Mouse (Mus musculus): ENCODE measurements around the gene Egfl6. TPM values are rescaled to one million over a fixed set of nuclear protein-coding genes. Genes with fewer than 3 reads are reported as not detected.

Egfl6 gene
- 78.4 and 96.3 TPM in 2 replicates for polyA plus RNA-seq (2014; fragmentation: Nextera tagmentation; extraction: Ambion mirVana)

DNA sequence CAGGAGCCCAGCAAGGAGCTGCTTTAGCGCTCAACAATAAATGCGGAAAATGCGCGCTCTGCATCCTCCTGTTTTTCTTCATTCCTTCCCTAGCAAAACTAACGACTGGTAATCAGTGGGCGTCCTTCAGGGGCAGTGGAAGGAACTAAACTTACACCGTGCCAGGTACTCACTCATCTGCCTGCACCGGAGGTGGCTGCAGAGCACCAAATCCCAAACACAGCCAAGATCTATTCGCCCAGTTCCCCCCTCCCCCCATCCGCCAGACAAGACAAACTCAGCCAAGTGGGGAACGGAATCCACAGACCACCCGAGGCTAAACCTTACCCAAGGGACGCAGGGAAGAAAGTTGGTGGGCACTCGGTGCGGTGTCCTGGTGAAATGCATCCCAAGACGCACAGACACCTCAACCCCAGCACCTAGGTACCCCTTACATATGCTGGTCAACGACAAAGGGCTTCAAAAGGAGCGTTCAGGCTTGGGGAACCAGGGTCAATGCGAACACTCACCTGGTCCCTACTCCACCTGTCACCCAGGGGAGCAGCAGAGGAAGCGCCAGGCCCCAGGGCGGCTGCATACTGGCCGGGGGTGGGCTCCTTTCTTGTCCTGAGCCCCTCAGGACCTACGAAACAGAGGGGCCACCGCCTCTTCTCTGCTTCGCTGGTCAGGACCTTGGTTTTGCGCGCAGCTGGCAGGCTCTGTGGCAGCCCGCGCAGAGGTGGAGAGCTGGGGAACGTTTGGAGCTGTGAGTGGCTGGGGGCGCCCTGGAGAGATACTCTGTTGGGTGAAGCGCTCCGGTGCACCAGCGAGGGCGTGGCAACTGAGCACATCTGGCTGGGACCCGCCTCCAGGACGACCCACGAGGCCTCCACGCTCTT lies at the start of gene Egfl6:
Egfl6 (minus strand) TSS at position 774 of the 878 bp plus-strand sequence.
- Histone ChIP-seq H3K4me3 (ENCODE audit: low read depth, low read length) (peak within 1 kb of the TSS; percentile 47), H3K9ac (ENCODE audit: low read depth, low read length) (peak within 1 kb of the TSS; percentile 71), H3K4me1 (ENCODE audit: control insufficient read depth, insufficient read depth, low read length) (no peaks in the 10 kb centered on the region), H3K9me3 (ENCODE audit: control insufficient read depth, low read length) (no peaks in the 10 kb centered on the region), H3K27ac (replicated peaks; ENCODE audit: low read depth, low read length) (peak within 1 kb of the TSS; percentile 67), H3K36me3 (ENCODE audit: control insufficient read depth, insufficient read depth, low read length) (no peaks in the 10 kb centered on the region), H3K27me3 (replicated peaks; ENCODE audit: control insufficient read depth, insufficient read depth, low read length) (peaks cover 17% of the 10 kb centered on the region), H3K4me2 (ENCODE audit: low read depth, low read length) (peak within 1 kb of the TSS; percentile 70)
- WGBS: 15% methylated on average over 23 of the region's 39 CpGs
- peak; percentile 43 for DNase-seq (ENCODE audit: low spot score)
- peak; percentile 81 for ATAC-seq (ENCODE audit: low read depth)

GRCm38 (mm10) chrX:166626866-166627570 lies 41.5 kb upstream of the Egfl6 start:
- Histone ChIP-seq H3K27me3 (replicated peaks; ENCODE audit: control insufficient read depth, insufficient read depth, low read length) (no peaks in the 10 kb centered on the region), H3K9me3 (ENCODE audit: control insufficient read depth, low read length) (no peaks in the 10 kb centered on the region), H3K4me3 (ENCODE audit: low read depth, low read length) (no peak overlapping the region), H3K4me2 (ENCODE audit: low read depth, low read length) (no peak overlapping the region), H3K36me3 (ENCODE audit: control insufficient read depth, insufficient read depth, low read length) (no peaks in the 10 kb centered on the region), H3K27ac (replicated peaks; ENCODE audit: low read depth, low read length) (peak overlapping the region; percentile 70), H3K9ac (ENCODE audit: low read depth, low read length) (no peak overlapping the region), H3K4me1 (ENCODE audit: control insufficient read depth, insufficient read depth, low read length) (no peaks in the 10 kb centered on the region)
- ATAC-seq (ENCODE audit: low read depth): peak; percentile 77
- DNase-seq (ENCODE audit: low spot score): peak; percentile 69
- 29% methylated on average over 3 of the region's 3 CpGs for WGBS

- H3K9me3 ChIP-seq (ENCODE audit: control insufficient read depth, low read length): no peaks in the 10 kb centered on the region
- H3K27ac ChIP-seq (replicated peaks; ENCODE audit: low read depth, low read length): peak overlapping the region; percentile 70
- no peaks in the 10 kb centered on the region for H3K4me1 ChIP-seq (ENCODE audit: control insufficient read depth, insufficient read depth, low read length)
- no peak overlapping the region for H3K4me2 ChIP-seq (ENCODE audit: low read depth, low read length)
- ATAC-seq (ENCODE audit: low read depth): peak; percentile 27; the same call in 1 of the 2 replicates
- WGBS: 52% methylated on average over 4 of the region's 4 CpGs
- H3K36me3 ChIP-seq (ENCODE audit: control insufficient read depth, insufficient read depth, low read length): no peaks in the 10 kb centered on the region
- no peak overlapping the region for H3K4me3 ChIP-seq (ENCODE audit: low read depth, low read length)
- H3K9ac ChIP-seq (ENCODE audit: low read depth, low read length): no peak overlapping the region
- no peaks in the 10 kb centered on the region for H3K27me3 ChIP-seq (replicated peaks; ENCODE audit: control insufficient read depth, insufficient read depth, low read length)
- DNase-seq (ENCODE audit: low spot score): peak; percentile 75
These were observed 40.7 kb upstream of the Egfl6 start for GRCm38 (mm10) chrX:166626174-166626573.

- H3K36me3 ChIP-seq (ENCODE audit: control insufficient read depth, insufficient read depth, low read length): no peaks in the 10 kb centered on the region
- H3K27me3 ChIP-seq (replicated peaks; ENCODE audit: control insufficient read depth, insufficient read depth, low read length): peaks cover 8% of the 10 kb centered on the region
- WGBS: 42% methylated on average over 3 of the region's 3 CpGs
- no peak overlapping the region for H3K4me2 ChIP-seq (ENCODE audit: low read depth, low read length)
- no peak overlapping the region; the same call in 1 of the 2 replicates for H3K27ac ChIP-seq (replicated peaks; ENCODE audit: low read depth, low read length)
- H3K9me3 ChIP-seq (ENCODE audit: control insufficient read depth, low read length): no peaks in the 10 kb centered on the region
- H3K9ac ChIP-seq (ENCODE audit: low read depth, low read length): no peak overlapping the region
- H3K4me1 ChIP-seq (ENCODE audit: control insufficient read depth, insufficient read depth, low read length): peaks cover 3% of the 10 kb centered on the region; the same call in 1 of the 2 replicates
- DNase-seq (ENCODE audit: low spot score) (peak; percentile 81), ATAC-seq (ENCODE audit: low read depth) (no peak)
- no peak overlapping the region for H3K4me3 ChIP-seq (ENCODE audit: low read depth, low read length)
These were observed 37.7 kb upstream of the Egfl6 start for GRCm38 (mm10) chrX:166623176-166623575.

GRCm38 (mm10) chrX:166621560-166622301 lies 36.2 kb upstream of the Egfl6 start:
- Histone ChIP-seq H3K4me1 (ENCODE audit: control insufficient read depth, insufficient read depth, low read length) (peaks cover 3% of the 10 kb centered on the region; the same call in 1 of the 2 replicates), H3K9me3 (ENCODE audit: control insufficient read depth, low read length) (no peaks in the 10 kb centered on the region)

GRCm38 (mm10) chrX:166620900-166621299 lies 35.4 kb upstream of the Egfl6 start:
- 66% methylated on average over 6 of the region's 6 CpGs for WGBS
- no peak overlapping the region for H3K4me2 ChIP-seq (ENCODE audit: low read depth, low read length)
- DNase-seq (ENCODE audit: low spot score) (no peak), ATAC-seq (ENCODE audit: low read depth) (no peak)
- H3K27ac ChIP-seq (replicated peaks; ENCODE audit: low read depth, low read length): 0 out of 2 replicates have a peak overlapping the region, but pooled peaks have one; percentile 21
- no peak overlapping the region for H3K9ac ChIP-seq (ENCODE audit: low read depth, low read length)
- peaks cover 10% of the 10 kb centered on the region for H3K27me3 ChIP-seq (replicated peaks; ENCODE audit: control insufficient read depth, insufficient read depth, low read length)
- no peaks in the 10 kb centered on the region for H3K36me3 ChIP-seq (ENCODE audit: control insufficient read depth, insufficient read depth, low read length)
- H3K4me1 ChIP-seq (ENCODE audit: control insufficient read depth, insufficient read depth, low read length): peaks cover 3% of the 10 kb centered on the region; the same call in 1 of the 2 replicates
- H3K4me3 ChIP-seq (ENCODE audit: low read depth, low read length): no peak overlapping the region
- no peaks in the 10 kb centered on the region for H3K9me3 ChIP-seq (ENCODE audit: control insufficient read depth, low read length)

More at GRCm38 (mm10) chrX:166621560-166622301, 36.2 kb upstream of the Egfl6 start:
- ATAC-seq (ENCODE audit: low read depth): no peak
- WGBS: 74% methylated on average over 9 of the region's 9 CpGs
- H3K27ac ChIP-seq (replicated peaks; ENCODE audit: low read depth, low read length): peak overlapping the region; percentile 21; the same call in 1 of the 2 replicates
- H3K27me3 ChIP-seq (replicated peaks; ENCODE audit: control insufficient read depth, insufficient read depth, low read length): peaks cover 10% of the 10 kb centered on the region
- H3K36me3 ChIP-seq (ENCODE audit: control insufficient read depth, insufficient read depth, low read length): no peaks in the 10 kb centered on the region
- H3K9ac ChIP-seq (ENCODE audit: low read depth, low read length): no peak overlapping the region
- no peak for DNase-seq (ENCODE audit: low spot score)
- no peak overlapping the region for H3K4me3 ChIP-seq (ENCODE audit: low read depth, low read length)
- H3K4me2 ChIP-seq (ENCODE audit: low read depth, low read length): no peak overlapping the region

DNA sequence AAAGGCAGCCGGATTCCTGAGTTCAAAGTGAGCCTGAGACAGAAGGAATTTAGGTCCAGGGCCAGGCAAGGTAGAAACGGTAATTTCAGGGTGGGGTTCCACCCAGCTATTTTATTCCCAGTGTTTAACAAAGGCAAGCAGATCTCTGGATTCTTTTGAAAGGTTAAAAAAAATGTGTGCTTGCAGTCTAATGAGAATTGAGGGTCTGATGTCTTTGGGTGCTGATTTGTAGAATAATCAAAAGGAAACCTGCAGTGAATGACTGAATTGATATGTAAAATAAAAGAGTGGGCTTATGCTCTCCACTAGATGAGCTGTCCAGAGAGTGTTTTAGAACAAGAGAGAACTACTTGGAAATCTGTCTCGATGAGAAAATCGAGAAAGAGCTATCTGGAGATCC lies 33.6 kb upstream of the Egfl6 start:
- ATAC-seq (ENCODE audit: low read depth): no peak
- Histone ChIP-seq H3K9me3 (ENCODE audit: control insufficient read depth, low read length) (no peaks in the 10 kb centered on the region), H3K4me3 (ENCODE audit: low read depth, low read length) (no peak overlapping the region), H3K4me2 (ENCODE audit: low read depth, low read length) (no peak overlapping the region), H3K9ac (ENCODE audit: low read depth, low read length) (no peak overlapping the region), H3K27me3 (replicated peaks; ENCODE audit: control insufficient read depth, insufficient read depth, low read length) (peaks cover 14% of the 10 kb centered on the region), H3K4me1 (ENCODE audit: control insufficient read depth, insufficient read depth, low read length) (peaks cover 3% of the 10 kb centered on the region; the same call in 1 of the 2 replicates), H3K36me3 (ENCODE audit: control insufficient read depth, insufficient read depth, low read length) (no peaks in the 10 kb centered on the region), H3K27ac (replicated peaks; ENCODE audit: low read depth, low read length) (no peak overlapping the region)
- WGBS: 71% methylated on average over 4 of the region's 4 CpGs
- DNase-seq (ENCODE audit: low spot score): no peak

GRCm38 (mm10) chrX:166615191-166615590 lies 29.7 kb upstream of the Egfl6 start:
- DNase-seq (ENCODE audit: low spot score) (peak; percentile 68), ATAC-seq (ENCODE audit: low read depth) (peak; percentile 55; the same call in 1 of the 2 replicates)
- Histone ChIP-seq H3K27ac (replicated peaks; ENCODE audit: low read depth, low read length) (no peak overlapping the region; the same call in 1 of the 2 replicates), H3K9ac (ENCODE audit: low read depth, low read length) (no peak overlapping the region), H3K27me3 (replicated peaks; ENCODE audit: control insufficient read depth, insufficient read depth, low read length) (peaks cover 14% of the 10 kb centered on the region), H3K4me1 (ENCODE audit: control insufficient read depth, insufficient read depth, low read length) (no peaks in the 10 kb centered on the region), H3K4me3 (ENCODE audit: low read depth, low read length) (no peak overlapping the region), H3K36me3 (ENCODE audit: control insufficient read depth, insufficient read depth, low read length) (no peaks in the 10 kb centered on the region), H3K9me3 (ENCODE audit: control insufficient read depth, low read length) (no peaks in the 10 kb centered on the region), H3K4me2 (ENCODE audit: low read depth, low read length) (no peak overlapping the region)
- 50% methylated on average over 7 of the region's 7 CpGs for WGBS
